ENCODE assay signal across 7 mouse cellular contexts in genomic region chr2:51973410-51973968, GRCm38 (mm10). TPM values are rescaled to one million over a fixed set of nuclear protein-coding genes. Genes with fewer than 3 reads are reported as not detected.
A peak's percentile ranks its signal among the peaks of the same experiment; 100 is the strongest.
DNase-seq lines count a peak whose midpoint lies in the region; ATAC-seq and TF ChIP-seq lines count a peak whose summit lies in the region.

Gene Nmi, minus strand, starts transcription at chr2:51973494.

- TF ChIP-seq CTCF in C2C12 (IDR thresholded peaks at IDR 0.05; ENCODE audit: control insufficient read depth, insufficient read depth, insufficient read length), result no peak
- no peak for TF ChIP-seq CTCF in heart, postnatal 0 days (IDR thresholded peaks at IDR 0.05; ENCODE audit: low read depth)

- H3K27ac ChIP-seq in heart, postnatal 0 days (ENCODE audit: low read depth), result peak within 1 kb of the TSS; percentile 95
- H3K27ac ChIP-seq in limb, embryonic 13.5 days, result peak within 1 kb of the TSS; percentile 77

- H3K4me3 ChIP-seq in C2C12 (ENCODE audit: insufficient read depth, poor library complexity, severe bottlenecking), result no peak within 1 kb of the TSS
- H3K4me3 ChIP-seq in heart, postnatal 0 days (ENCODE audit: low read depth, low read length), result peak within 1 kb of the TSS; percentile 96
- peak within 1 kb of the TSS; percentile 70 for H3K4me3 ChIP-seq in limb, embryonic 13.5 days
- peak within 1 kb of the TSS; percentile 26 for H3K4me3 ChIP-seq in myocyte

- ATAC-seq in heart, postnatal 0 days (ENCODE audit: insufficient read depth, low read depth), result peak; percentile 74
- ATAC-seq in limb, embryonic 13.5 days (ENCODE audit: low FRiP score, low read depth), result peak; percentile 57; the same call in 1 of the 2 replicates

- no peaks in the 10 kb centered on the region for H3K79me2 ChIP-seq in C2C12 (ENCODE audit: control insufficient read depth, insufficient read depth)
- H3K79me2 ChIP-seq in myocyte (ENCODE audit: control insufficient read depth, insufficient read depth), result no peaks in the 10 kb centered on the region

- peak within 1 kb of the TSS; percentile 87 for H3K9ac ChIP-seq in heart, postnatal 0 days (replicated peaks; ENCODE audit: low read depth, low read length)
- peak within 1 kb of the TSS; percentile 79 for H3K9ac ChIP-seq in limb, embryonic 13.5 days

- H3K36me3 ChIP-seq in C2C12 (ENCODE audit: control insufficient read depth, insufficient read depth) (no peaks in the 10 kb centered on the region), myocyte (ENCODE audit: control insufficient read depth, insufficient read depth) (no peaks in the 10 kb centered on the region)
- no peaks in the 10 kb centered on the region for H3K36me3 ChIP-seq in heart, postnatal 0 days (replicated peaks; ENCODE audit: control insufficient read depth, insufficient read depth, low read length)
- no peaks in the 10 kb centered on the region for H3K36me3 ChIP-seq in limb, embryonic 13.5 days

- TF ChIP-seq POLR2A in myocyte (IDR thresholded peaks at IDR 0.05; ENCODE audit: insufficient read length, low read depth), result no peak

- no peak for TF ChIP-seq EP300 in heart, postnatal 0 days (IDR thresholded peaks at IDR 0.05; ENCODE audit: low read depth)

- WGBS in heart, postnatal 0 days, result 54% methylated on average over 9 of the region's 9 CpGs
- WGBS in limb, embryonic 13.5 days, result 72% methylated on average over 9 of the region's 9 CpGs

- H3K9me3 ChIP-seq in heart, postnatal 0 days (replicated peaks; ENCODE audit: control insufficient read depth, low read length), result no peaks in the 10 kb centered on the region
- H3K9me3 ChIP-seq in limb, embryonic 13.5 days, result no peaks in the 10 kb centered on the region

- H3K4me2 ChIP-seq in heart, postnatal 0 days (ENCODE audit: low read depth, low read length), result peak within 1 kb of the TSS; percentile 79
- H3K4me2 ChIP-seq in limb, embryonic 13.5 days (replicated peaks), result peak within 1 kb of the TSS; percentile 72
- peak within 1 kb of the TSS; percentile 84 for H3K4me2 ChIP-seq in myocyte (ENCODE audit: low read depth)

- H3K79me3 ChIP-seq in C2C12 (ENCODE audit: low read depth), result no peaks in the 10 kb centered on the region

- no peaks in the 10 kb centered on the region for H3K27me3 ChIP-seq in C2C12 (ENCODE audit: control insufficient read depth, insufficient read depth, insufficient read length)
- H3K27me3 ChIP-seq in heart, postnatal 0 days (ENCODE audit: control insufficient read depth, insufficient read depth, low read length), result no peaks in the 10 kb centered on the region
- H3K27me3 ChIP-seq in limb, embryonic 13.5 days, result no peaks in the 10 kb centered on the region
- no peaks in the 10 kb centered on the region for H3K27me3 ChIP-seq in myocyte (ENCODE audit: control insufficient read depth, insufficient read depth, insufficient read length)

- no peaks in the 10 kb centered on the region for H3K4me1 ChIP-seq in heart, postnatal 0 days (ENCODE audit: control insufficient read depth, insufficient read depth)
- no peaks in the 10 kb centered on the region; the same call in 1 of the 2 replicates for H3K4me1 ChIP-seq in limb, embryonic 13.5 days

- H3ac ChIP-seq in C2C12 (ENCODE audit: control insufficient read depth, insufficient read length, low read depth) (peak within 1 kb of the TSS; percentile 24), myocyte (ENCODE audit: control insufficient read depth, insufficient read length) (no peak within 1 kb of the TSS)

- DNase-seq in 3T3-L1 (ENCODE audit: low read depth, low spot score), result peak; percentile 65
- peak; percentile 8 to 29 for DNase-seq in cerebellum, postnatal 36 days
- no peak for DNase-seq in heart, postnatal 0 days (ENCODE audit: low spot score)
- DNase-seq in yolk sac, embryonic 10.5 days (ENCODE audit: low spot score), result no peak

TF ChIP-seq in C2C12, 6 proteins besides CTCF, POLR2A, EP300 and RAD21:
- TF ChIP-seq MYOD1 (IDR thresholded peaks at IDR 0.05; ENCODE audit: control insufficient read depth, insufficient read length, low read depth), result no peak
- no peak for TF ChIP-seq FOSL1 (IDR thresholded peaks at IDR 0.05; ENCODE audit: insufficient read depth, low read length, poor library complexity, severe bottlenecking)
- TF ChIP-seq CEBPB (IDR thresholded peaks at IDR 0.05; ENCODE audit: low read depth), result no peak
- no peak for TF ChIP-seq MYOG (IDR thresholded peaks at IDR 0.05; ENCODE audit: control insufficient read depth, extremely low read depth, insufficient read length)
- TF ChIP-seq MAX (IDR thresholded peaks at IDR 0.05), result no peak
- TF ChIP-seq USF1 (IDR thresholded peaks at IDR 0.05; ENCODE audit: low read depth), result no peak
TF ChIP-seq in C2C12: peak in this region for 0.

TF ChIP-seq in myocyte, 11 proteins besides CTCF, POLR2A, EP300 and RAD21:
- TF ChIP-seq TCF3 (IDR thresholded peaks at IDR 0.05; ENCODE audit: insufficient read length, low read depth), result no peak
- TF ChIP-seq MAX (IDR thresholded peaks at IDR 0.05; ENCODE audit: low read depth), result no peak
- no peak for TF ChIP-seq E2F4 (IDR thresholded peaks at IDR 0.05; ENCODE audit: insufficient read depth)
- TF ChIP-seq CEBPB (IDR thresholded peaks at IDR 0.05; ENCODE audit: insufficient read depth, poor library complexity, severe bottlenecking), result no peak
- TF ChIP-seq REST (IDR thresholded peaks at IDR 0.05; ENCODE audit: insufficient read depth, insufficient read length), result no peak
- TF ChIP-seq TCF12 (IDR thresholded peaks at IDR 0.05; ENCODE audit: insufficient read depth, poor library complexity, severe bottlenecking), result no peak
- no peak for TF ChIP-seq POLR2AphosphoS2 (IDR thresholded peaks at IDR 0.05; ENCODE audit: insufficient read length, low read depth)
- no peak for TF ChIP-seq USF1 (IDR thresholded peaks at IDR 0.05; ENCODE audit: low read depth)

RNA-seq across cellular contexts. Expression of gene Nmi, which starts in this region (rescaled TPM):
- 1.3 TPM for polyA plus RNA-seq in C2C12 (2012; fragmentation: generic; extraction: Trizol)
- total RNA-seq in heart, postnatal 0 days (2014; rRNA removed; ENCODE audit: low replicate concordance), result 2.2 and 6.0 TPM in 2 replicates
- 19.8 and 25.6 TPM in 2 replicates for polyA plus RNA-seq in heart, postnatal 0 days (2015; fragmentation: Nextera tagmentation; extraction: Ambion mirVana)
- 12.4 and 12.7 TPM in 2 replicates for polyA plus RNA-seq in limb, embryonic 13.5 days (2015; fragmentation: Nextera tagmentation; extraction: Ambion mirVana)
- 3.2 TPM for polyA plus RNA-seq in myocyte (2012; fragmentation: generic; extraction: Trizol)

Comparison
In these comparisons a context has a peak if more than half of its experiments do, and no peak if none do; other contexts are left out.
1. DNase-seq: peak in 3T3-L1 (single experiment) and cerebellum, postnatal 36 days (2 of 2); none in heart, postnatal 0 days (single experiment) and yolk sac, embryonic 10.5 days (single experiment).
2. Peak in every context shown above with its lines, with median percentiles within 50 percentile points of each other: H3K4me2 ChIP-seq.